Mouse (Mus musculus): ENCODE measurements around the gene Serpinb9. TPM values are rescaled to one million over a fixed set of nuclear protein-coding genes. Genes with fewer than 3 reads are reported as not detected.
"Not testable (repeated sequence)": the region's sequence is repeated elsewhere in the genome, so short reads cannot be mapped to it uniquely, and the experiment has no call there.

Serpinb9 gene
- polyA plus RNA-seq (2015; fragmentation: Nextera tagmentation; extraction: Ambion mirVana), result 2.4 and 3.1 TPM in 2 replicates

DNA sequence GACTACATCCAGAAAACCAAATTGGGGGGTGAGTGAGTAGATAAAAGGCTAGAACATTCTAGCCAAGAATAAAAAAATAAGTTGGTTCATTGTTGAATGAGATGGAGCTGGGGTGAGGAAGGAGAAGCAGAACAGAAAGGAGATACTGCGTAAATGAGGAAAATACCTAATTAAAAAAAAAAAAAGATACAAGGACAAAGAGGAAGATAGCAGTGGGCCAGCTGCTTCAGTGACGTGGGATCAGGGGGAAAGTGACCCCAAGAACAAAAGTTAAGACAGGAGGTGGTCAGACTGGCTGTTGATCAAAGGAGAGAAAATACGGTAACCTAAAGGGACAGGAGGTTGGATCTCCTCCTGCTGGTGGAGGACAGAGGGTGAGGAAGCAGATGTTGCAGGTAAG, at the start of gene Serpinb9:
TSS of gene Serpinb9 (plus strand) at position 301 of the 400 bp plus-strand sequence.
- no peak within 1 kb of the TSS for H3K27ac ChIP-seq (ENCODE audit: low read depth, low read length)
- no peak within 1 kb of the TSS for H3K9ac ChIP-seq (ENCODE audit: low read depth, low read length)
- H3K4me2 ChIP-seq (ENCODE audit: low read length), result peak within 1 kb of the TSS; percentile 56
- H3K4me3 ChIP-seq (ENCODE audit: low read length), result peak within 1 kb of the TSS; percentile 34; the same call in 1 of the 2 replicates
- H3K36me3 ChIP-seq (ENCODE audit: control insufficient read depth, insufficient read depth, low read length), result no peaks in the 10 kb centered on the region
- no peaks in the 10 kb centered on the region for H3K9me3 ChIP-seq (ENCODE audit: control insufficient read depth, low read length)
- peaks cover 4% of the 10 kb centered on the region; the same call in 1 of the 2 replicates for H3K4me1 ChIP-seq (ENCODE audit: control insufficient read depth, insufficient read depth, low read depth, low read length)
- ATAC-seq, result no peak
- 85% methylated on average over 3 of the region's 3 CpGs for WGBS
- H3K27me3 ChIP-seq (replicated peaks; ENCODE audit: control insufficient read depth, insufficient read depth, low read length), result no peaks in the 10 kb centered on the region

DNA sequence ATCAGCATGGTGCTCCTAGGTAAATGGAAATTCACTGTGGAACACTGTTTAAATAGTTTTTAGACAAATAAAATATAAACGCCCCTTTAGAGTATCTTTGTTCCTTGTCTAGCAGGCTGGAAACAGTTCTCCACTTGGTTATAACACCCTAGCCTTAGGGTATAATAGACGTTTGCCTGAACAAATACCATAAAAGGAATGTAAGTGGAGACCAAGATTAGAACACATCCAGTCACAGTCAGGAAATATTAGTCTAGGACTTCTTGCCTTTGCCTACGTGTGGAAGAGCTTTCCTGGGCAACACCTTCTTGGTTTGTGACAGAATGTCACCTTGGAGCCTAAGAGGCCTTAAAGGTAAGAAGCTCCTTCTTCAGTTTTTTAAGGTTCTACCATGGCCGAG, 46.5 kb upstream of the Serpinb9 start:
- Histone ChIP-seq H3K9ac (ENCODE audit: low read depth, low read length) (no peak overlapping the region), H3K4me3 (ENCODE audit: low read length) (no peak overlapping the region), H3K4me2 (ENCODE audit: low read length) (no peak overlapping the region), H3K27ac (ENCODE audit: low read depth, low read length) (no peak overlapping the region), H3K27me3 (replicated peaks; ENCODE audit: control insufficient read depth, insufficient read depth, low read length) (no peaks in the 10 kb centered on the region), H3K9me3 (ENCODE audit: control insufficient read depth, low read length) (no peaks in the 10 kb centered on the region), H3K4me1 (ENCODE audit: control insufficient read depth, insufficient read depth, low read depth, low read length) (no peaks in the 10 kb centered on the region), H3K36me3 (ENCODE audit: control insufficient read depth, insufficient read depth, low read length) (no peaks in the 10 kb centered on the region)
- ATAC-seq, result no peak
- 72% methylated on average over 4 of the region's 4 CpGs for WGBS

DNA sequence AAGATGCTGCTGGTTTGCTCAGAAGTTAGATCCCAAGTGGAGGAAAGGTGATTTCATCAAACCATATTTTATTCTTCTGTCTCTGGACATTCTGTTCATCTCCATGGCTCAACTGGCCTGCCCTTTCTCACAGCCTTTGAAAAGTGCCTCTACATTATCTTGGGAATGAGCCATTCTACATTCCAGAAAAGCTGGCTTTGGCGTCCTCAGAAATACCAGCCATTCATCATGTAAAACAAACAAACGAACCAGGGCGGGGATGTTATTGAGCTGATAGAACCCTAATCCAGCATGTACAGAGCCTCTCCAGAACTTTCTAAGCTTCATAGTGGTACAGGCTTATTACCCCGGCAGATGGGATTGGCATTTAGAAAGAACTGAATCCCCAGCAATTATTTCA, 45.1 kb upstream of the Serpinb9 start:
- no peaks in the 10 kb centered on the region for H3K27me3 ChIP-seq (replicated peaks; ENCODE audit: control insufficient read depth, insufficient read depth, low read length)
- H3K4me3 ChIP-seq (ENCODE audit: low read length), result no peak overlapping the region
- no peaks in the 10 kb centered on the region for H3K9me3 ChIP-seq (ENCODE audit: control insufficient read depth, low read length)
- H3K9ac ChIP-seq (ENCODE audit: low read depth, low read length), result no peak overlapping the region
- WGBS, result 77% methylated on average over 4 of the region's 4 CpGs
- no peaks in the 10 kb centered on the region for H3K36me3 ChIP-seq (ENCODE audit: control insufficient read depth, insufficient read depth, low read length)
- H3K4me2 ChIP-seq (ENCODE audit: low read length), result no peak overlapping the region
- no peak overlapping the region for H3K27ac ChIP-seq (ENCODE audit: low read depth, low read length)
- ATAC-seq, result no peak
- H3K4me1 ChIP-seq (ENCODE audit: control insufficient read depth, insufficient read depth, low read depth, low read length), result no peaks in the 10 kb centered on the region

DNA sequence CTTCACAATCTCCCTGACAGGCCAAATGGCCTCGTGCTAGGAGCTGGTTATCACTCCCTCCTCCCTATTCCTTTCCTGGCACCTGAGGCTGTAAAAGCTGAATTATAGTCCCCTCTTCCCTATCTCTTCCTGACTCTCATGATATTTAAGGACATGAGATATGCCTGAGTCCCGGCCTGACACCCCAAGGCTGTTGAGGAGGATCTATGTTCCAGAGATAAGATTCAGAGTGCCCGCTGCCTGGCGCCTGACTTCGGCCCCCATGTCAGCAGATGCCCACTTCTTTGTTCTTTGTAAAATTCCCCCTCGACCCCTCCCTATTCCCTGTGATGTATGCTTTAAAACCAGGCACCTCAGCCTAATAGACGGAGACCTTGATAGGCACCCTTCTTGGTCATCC, 44.5 kb upstream of the Serpinb9 start:
- not testable (repeated sequence) for H3K9ac ChIP-seq (ENCODE audit: low read depth, low read length); H3K4me1 ChIP-seq (ENCODE audit: control insufficient read depth, insufficient read depth, low read depth, low read length); ATAC-seq

DNA sequence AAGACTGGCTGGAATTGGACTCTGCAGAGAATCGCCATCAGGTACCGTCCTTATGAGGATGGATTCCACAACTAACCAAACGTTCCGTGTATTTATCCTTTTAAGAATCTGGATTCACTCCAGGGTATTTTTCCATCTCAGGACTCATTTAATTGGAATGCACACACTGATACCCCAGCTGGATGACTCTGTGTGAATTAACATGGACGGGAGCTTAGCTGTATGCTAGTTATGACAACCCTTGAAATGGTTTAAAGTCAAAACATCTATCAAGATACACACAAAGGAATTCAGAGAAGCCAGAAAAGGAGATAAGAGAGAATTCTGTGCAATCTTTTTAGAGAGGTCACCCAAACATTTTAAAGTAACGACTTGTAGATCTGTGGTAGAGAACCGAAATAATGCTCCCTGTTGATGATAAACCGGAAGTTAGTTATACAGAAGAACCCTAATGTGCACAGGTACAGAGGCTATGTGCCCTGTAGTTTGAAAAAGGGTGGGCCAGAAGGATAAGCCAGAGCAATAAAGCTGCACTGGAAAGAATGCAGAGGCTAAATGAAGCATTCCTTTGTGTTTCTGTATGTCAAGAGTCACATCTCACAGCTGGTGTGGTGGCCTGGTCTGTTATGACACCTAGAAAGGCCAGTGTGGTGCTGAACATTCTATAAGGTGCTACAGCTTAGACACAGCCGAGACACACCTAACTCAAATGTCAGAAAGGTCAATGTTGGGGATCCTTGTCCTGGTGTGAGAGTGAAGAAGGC, 38.9 kb upstream of the Serpinb9 start:
- H3K4me2 ChIP-seq (ENCODE audit: low read length), result no peak overlapping the region
- no peak overlapping the region for H3K27ac ChIP-seq (ENCODE audit: low read depth, low read length)
- no peaks in the 10 kb centered on the region for H3K9me3 ChIP-seq (ENCODE audit: control insufficient read depth, low read length)
- no peaks in the 10 kb centered on the region for H3K36me3 ChIP-seq (ENCODE audit: control insufficient read depth, insufficient read depth, low read length)
- no peaks in the 10 kb centered on the region for H3K4me1 ChIP-seq (ENCODE audit: control insufficient read depth, insufficient read depth, low read depth, low read length)
- H3K27me3 ChIP-seq (replicated peaks; ENCODE audit: control insufficient read depth, insufficient read depth, low read length), result no peaks in the 10 kb centered on the region
- no peak overlapping the region for H3K9ac ChIP-seq (ENCODE audit: low read depth, low read length)
- 88% methylated on average over 9 of the region's 9 CpGs for whole genome bisulfite sequencing
- no peak for ATAC-seq
- no peak overlapping the region for H3K4me3 ChIP-seq (ENCODE audit: low read length)

More for the DNA sequence above, 44.5 kb upstream of the Serpinb9 start:
- H3K9me3 ChIP-seq (ENCODE audit: control insufficient read depth, low read length); H3K27me3 ChIP-seq (replicated peaks; ENCODE audit: control insufficient read depth, insufficient read depth, low read length); H3K4me2 ChIP-seq (ENCODE audit: low read length); H3K36me3 ChIP-seq (ENCODE audit: control insufficient read depth, insufficient read depth, low read length); H3K4me3 ChIP-seq (ENCODE audit: low read length); H3K27ac ChIP-seq (ENCODE audit: low read depth, low read length): not testable (repeated sequence)
- WGBS, result 84% methylated on average over 7 of the region's 7 CpGs

DNA sequence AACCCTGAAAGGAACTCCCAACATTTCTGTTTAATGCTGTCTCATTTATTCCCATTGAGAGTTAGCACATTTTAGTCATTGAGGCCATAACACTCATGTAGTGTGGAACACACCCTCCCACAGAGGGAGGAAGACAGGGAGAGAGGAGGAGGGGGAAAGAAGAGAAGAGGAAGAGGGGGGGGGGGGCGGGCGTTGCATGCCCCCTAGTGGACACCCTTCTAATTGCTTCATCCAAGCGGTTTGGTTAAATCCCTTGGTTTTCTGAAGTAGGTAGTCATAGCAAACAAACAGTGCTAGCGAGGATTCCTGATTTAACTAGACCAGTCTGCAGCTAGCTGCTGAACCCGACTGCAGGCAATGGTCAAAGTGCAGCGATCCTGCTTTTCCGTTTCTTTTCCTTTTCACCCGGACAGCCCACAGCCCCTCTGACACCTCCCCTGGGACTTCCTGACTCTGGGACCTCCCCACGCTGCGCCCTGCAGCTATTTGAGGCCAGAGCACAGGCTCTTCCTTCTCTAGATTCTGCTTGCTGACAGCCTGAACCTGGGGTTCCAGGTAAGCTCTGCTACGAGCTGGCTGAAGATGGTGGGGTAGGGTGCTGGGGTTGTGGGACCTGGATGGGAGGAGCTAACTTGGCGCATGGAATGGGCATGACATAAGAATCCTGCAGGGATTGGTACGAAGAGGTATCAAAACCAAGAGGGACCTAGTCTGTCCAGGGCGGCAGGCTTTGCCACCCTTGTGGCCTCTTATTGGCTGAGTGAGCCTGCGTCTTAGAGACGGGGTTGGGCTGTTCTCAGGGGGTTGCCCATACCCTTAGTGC, 37.9 kb upstream of the Serpinb9 start, which contains the start of gene Serpinb6b:
TSS of gene Serpinb6b (plus strand) at position 221 of the 823 bp plus-strand sequence.
- peak within 1 kb of the TSS; percentile 43 for H3K4me2 ChIP-seq (ENCODE audit: low read length)
- H3K9ac ChIP-seq (ENCODE audit: low read depth, low read length), result no peak within 1 kb of the TSS
- H3K27me3 ChIP-seq (replicated peaks; ENCODE audit: control insufficient read depth, insufficient read depth, low read length), result no peaks in the 10 kb centered on the region
- H3K4me1 ChIP-seq (ENCODE audit: control insufficient read depth, insufficient read depth, low read depth, low read length), result no peaks in the 10 kb centered on the region
- ATAC-seq, result no peak
- H3K27ac ChIP-seq (ENCODE audit: low read depth, low read length), result no peak within 1 kb of the TSS
- WGBS, result 51% methylated on average over 16 of the region's 16 CpGs
- H3K9me3 ChIP-seq (ENCODE audit: control insufficient read depth, low read length), result no peaks in the 10 kb centered on the region
- H3K36me3 ChIP-seq (ENCODE audit: control insufficient read depth, insufficient read depth, low read length), result no peaks in the 10 kb centered on the region
- H3K4me3 ChIP-seq (ENCODE audit: low read length), result peak within 1 kb of the TSS; percentile 18

DNA sequence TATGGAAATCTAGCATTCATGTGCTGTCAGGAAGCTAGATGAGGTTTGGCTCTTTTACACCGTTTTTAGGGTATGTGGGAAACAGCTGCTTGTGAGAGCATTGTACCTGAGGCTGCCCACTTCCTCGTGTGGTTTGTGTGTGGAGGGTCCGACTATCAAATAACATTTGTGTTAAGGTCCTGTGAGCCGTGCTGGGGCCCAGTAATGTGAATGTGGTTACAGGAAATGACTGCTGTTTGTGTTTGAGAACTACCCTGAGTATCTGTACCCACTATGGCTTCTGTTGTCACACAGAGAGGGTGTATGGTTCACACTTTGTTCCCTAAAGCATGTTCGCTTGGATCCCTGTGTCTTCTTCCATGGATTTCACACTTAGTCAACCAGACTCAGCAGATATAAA, 36.9 kb upstream of the Serpinb9 start:
- ATAC-seq, result no peak
- WGBS, result 74% methylated on average over 5 of the region's 5 CpGs
- Histone ChIP-seq H3K4me1 (ENCODE audit: control insufficient read depth, insufficient read depth, low read depth, low read length) (no peaks in the 10 kb centered on the region), H3K27me3 (replicated peaks; ENCODE audit: control insufficient read depth, insufficient read depth, low read length) (no peaks in the 10 kb centered on the region), H3K27ac (ENCODE audit: low read depth, low read length) (no peak overlapping the region), H3K4me2 (ENCODE audit: low read length) (no peak overlapping the region), H3K36me3 (ENCODE audit: control insufficient read depth, insufficient read depth, low read length) (no peaks in the 10 kb centered on the region), H3K9me3 (ENCODE audit: control insufficient read depth, low read length) (no peaks in the 10 kb centered on the region), H3K4me3 (ENCODE audit: low read length) (no peak overlapping the region), H3K9ac (ENCODE audit: low read depth, low read length) (no peak overlapping the region)

DNA sequence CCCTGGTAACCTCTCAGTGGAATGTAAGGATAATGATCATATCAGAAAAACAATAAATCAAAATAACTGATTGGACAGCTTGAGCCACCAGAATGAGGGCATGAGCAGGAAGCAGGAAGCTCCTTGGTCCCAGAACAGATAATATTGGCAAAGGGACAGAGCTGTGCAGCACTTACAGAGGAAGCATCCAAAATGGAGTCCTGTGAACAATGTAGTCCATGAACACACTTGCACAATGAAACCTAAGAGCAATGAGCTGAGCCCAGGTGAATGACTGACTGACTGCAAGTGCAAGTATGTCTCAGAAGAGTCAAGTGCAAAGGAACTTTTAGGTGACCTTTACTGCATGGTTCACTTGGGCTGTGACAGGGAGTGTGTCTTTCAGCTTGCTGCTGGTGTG, 35.8 kb upstream of the Serpinb9 start:
- Histone ChIP-seq H3K4me2 (ENCODE audit: low read length) (no peak overlapping the region), H3K27me3 (replicated peaks; ENCODE audit: control insufficient read depth, insufficient read depth, low read length) (no peaks in the 10 kb centered on the region), H3K4me3 (ENCODE audit: low read length) (no peak overlapping the region), H3K27ac (ENCODE audit: low read depth, low read length) (no peak overlapping the region), H3K36me3 (ENCODE audit: control insufficient read depth, insufficient read depth, low read length) (no peaks in the 10 kb centered on the region), H3K9me3 (ENCODE audit: control insufficient read depth, low read length) (no peaks in the 10 kb centered on the region), H3K4me1 (ENCODE audit: control insufficient read depth, insufficient read depth, low read depth, low read length) (no peaks in the 10 kb centered on the region), H3K9ac (ENCODE audit: low read depth, low read length) (no peak overlapping the region)
- ATAC-seq, result no peak

DNA sequence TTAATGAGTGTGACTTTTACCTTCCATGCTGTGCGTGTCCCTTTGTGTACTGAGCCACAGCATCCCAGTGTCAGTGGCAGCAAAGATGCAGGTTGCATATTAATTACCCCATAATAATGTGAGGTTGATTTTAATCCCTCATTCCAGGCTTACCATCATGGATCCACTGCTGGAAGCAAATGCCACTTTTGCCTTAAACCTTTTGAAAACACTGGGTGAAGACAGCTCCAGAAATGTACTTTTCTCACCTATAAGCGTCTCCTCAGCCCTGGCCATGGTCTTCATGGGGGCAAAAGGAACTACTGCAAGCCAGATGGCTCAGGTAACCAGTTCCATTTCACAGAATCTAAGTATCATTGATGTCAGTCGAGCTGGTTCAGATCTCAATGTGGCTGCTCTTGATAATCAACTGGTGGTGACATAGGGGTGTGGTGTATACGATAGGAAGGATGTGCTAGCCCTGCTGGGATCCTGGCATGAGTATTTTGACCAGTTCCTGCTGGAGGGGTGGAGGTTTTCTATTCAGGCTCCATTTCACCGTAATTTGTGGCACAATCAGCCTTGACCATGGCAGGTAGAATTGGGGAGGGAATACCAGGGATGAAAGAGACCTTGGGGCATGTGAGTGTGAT, 34.6 kb upstream of the Serpinb9 start:
- Histone ChIP-seq H3K4me3 (ENCODE audit: low read length) (no peak overlapping the region), H3K27ac (ENCODE audit: low read depth, low read length) (no peak overlapping the region), H3K27me3 (replicated peaks; ENCODE audit: control insufficient read depth, insufficient read depth, low read length) (no peaks in the 10 kb centered on the region), H3K9ac (ENCODE audit: low read depth, low read length) (no peak overlapping the region), H3K36me3 (ENCODE audit: control insufficient read depth, insufficient read depth, low read length) (no peaks in the 10 kb centered on the region), H3K4me1 (ENCODE audit: control insufficient read depth, insufficient read depth, low read depth, low read length) (no peaks in the 10 kb centered on the region), H3K4me2 (ENCODE audit: low read length) (no peak overlapping the region), H3K9me3 (ENCODE audit: control insufficient read depth, low read length) (no peaks in the 10 kb centered on the region)
- 78% methylated on average over 5 of the region's 5 CpGs for WGBS
- no peak for ATAC-seq

Measured in hindbrain, embryonic 16.5 days (tissue).